Mouse (Mus musculus) intestine, embryonic 14.5 days (tissue): ENCODE results near the gene Snrpc. TPM values are rescaled to one million over a fixed set of nuclear protein-coding genes. Genes with fewer than 3 reads are reported as not detected.
"Not testable (repeated sequence)": the region's sequence is repeated elsewhere in the genome, so short reads cannot be mapped to it uniquely, and the experiment has no call there.

Experiments
- ATAC-seq: fragments of 200-750 bp; cut with Nextera tagmentation; replicated peaks from 2 replicates; pipeline ENCODE4 v1.8.0; 2017; ENCODE audit warnings: low read depth, moderate number of reproducible peaks, moderate TSS enrichment, moderate library complexity; ENCODE audit not compliant: low FRiP score, low TSS enrichment
- DNase-seq: peaks from one replicate; pipeline ENCODE4 v3.0.0-alpha.2; 2018; ENCODE audit warnings: low spot score
- H3K27ac ChIP-seq: fragments of 300-500 bp; sonication (generic); 2 replicates; pipeline ENCODE4 v1.5.1; 2014; ENCODE audit warnings: low read depth, mild to moderate bottlenecking, control low read depth
- H3K27me3 ChIP-seq: fragments of 300-500 bp; sonication (generic); replicated peaks from 2 replicates; pipeline ENCODE4 v1.6.1; 2014; ENCODE audit warnings: low read length, control low read depth; ENCODE audit not compliant: control insufficient read depth, insufficient read depth
- H3K36me3 ChIP-seq: fragments of 300-500 bp; sonication (generic); 2 replicates; pipeline ENCODE4 v1.6.1; 2014; ENCODE audit warnings: low read length, control low read depth; ENCODE audit not compliant: control insufficient read depth, insufficient read depth
- H3K4me1 ChIP-seq: fragments of 300-500 bp; sonication (generic); replicated peaks from 2 replicates; pipeline ENCODE4 v1.6.1; 2014; ENCODE audit warnings: low read length, control low read depth, mixed read lengths; ENCODE audit not compliant: control insufficient read depth, insufficient read depth
- H3K4me2 ChIP-seq: fragments of 300-500 bp; sonication (generic); 2 replicates; pipeline ENCODE4 v1.6.1; 2014; ENCODE audit warnings: low read length
- H3K4me3 ChIP-seq: fragments of 300-500 bp; sonication (generic); 2 replicates; pipeline ENCODE4 v1.5.1; 2014; ENCODE audit warnings: low read depth, low read length, control low read depth, mixed read lengths
- H3K9ac ChIP-seq: fragments of 300-500 bp; sonication (generic); 2 replicates; pipeline ENCODE4 v1.6.1; 2014; ENCODE audit warnings: mild to moderate bottlenecking, low read length
- H3K9me3 ChIP-seq: fragments of 300-500 bp; sonication (generic); 2 replicates; pipeline ENCODE4 v1.6.1; 2016; ENCODE audit warnings: low read length, control low read depth; ENCODE audit not compliant: control insufficient read depth
- WGBS: fragments of 180-500 bp; shearing (Covaris S2); extraction: QIAGEN DNeasy Blood & Tissue Kit; methylation state at CpG from one replicate; pipeline ENCODE4 v1.1.7; 2014; 5-methylcytosine and 5-hydroxymethylcytosine counted together
- polyA plus RNA-seq: library from polyadenylated mRNA; unstranded; fragments of >200 nt; fragmentation: Nextera tagmentation; extraction: Ambion mirVana; gene quantifications from 2 replicates; pipeline ENCODE4 v1.2.1, GENCODE M21; 2014

The Snrpc gene
- polyA plus RNA-seq = 302 and 314 TPM in 2 replicates

GRCm38 (mm10) chr17:27837850-27838249 is at the start of gene Snrpc:
Gene Snrpc (plus strand): TSS chr17:27838150.
- not testable (repeated sequence) for H3K4me2 ChIP-seq, DNase-seq, ATAC-seq, H3K4me1 ChIP-seq, H3K27me3 ChIP-seq, H3K9ac ChIP-seq, H3K36me3 ChIP-seq, H3K9me3 ChIP-seq
- 73% methylated on average over 3 of the region's 4 CpGs for WGBS
- Histone ChIP-seq H3K27ac (peak within 1 kb of the TSS; percentile 34; the same call in 1 of the 2 replicates), H3K4me3 (peak within 1 kb of the TSS; percentile 78; the same call in 1 of the 2 replicates)

DNA sequence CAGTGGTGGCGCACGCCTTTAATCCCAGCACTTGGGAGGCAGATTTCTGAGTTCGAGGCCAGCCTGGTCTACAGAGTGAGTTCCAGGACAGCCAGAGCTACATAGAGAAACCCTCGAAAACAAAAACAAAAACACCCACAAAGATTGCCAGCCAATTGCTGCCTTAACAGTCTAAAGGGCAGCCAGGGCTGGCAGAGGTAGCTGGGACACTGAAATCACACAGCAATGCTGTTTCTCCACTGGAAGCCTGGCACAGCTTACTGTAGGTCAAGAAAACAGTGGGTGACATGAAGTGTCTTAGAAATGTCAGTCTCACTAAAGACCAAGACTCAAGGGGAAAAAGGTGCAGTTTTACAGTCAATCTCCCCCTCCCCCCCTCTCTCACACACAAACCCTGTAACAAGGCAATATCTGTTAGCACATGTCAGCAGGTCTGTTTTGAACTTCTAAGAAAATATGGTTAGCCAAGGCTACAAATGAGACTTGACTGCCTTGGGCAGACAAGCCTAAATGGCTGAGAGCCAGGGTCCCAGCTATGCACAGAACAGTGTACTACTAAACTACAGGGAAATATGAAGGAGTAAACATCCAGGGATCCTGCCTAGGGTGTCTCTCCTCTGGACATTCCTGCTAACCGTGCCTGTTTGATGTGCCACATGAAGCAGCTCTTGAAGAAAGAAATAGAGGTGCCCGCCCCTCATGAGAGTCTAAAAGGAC is 49.3 kb upstream of the Snrpc start:
- no peak overlapping the region for H3K4me2 ChIP-seq
- peaks cover 30% of the 10 kb centered on the region for H3K36me3 ChIP-seq
- no peak for ATAC-seq
- H3K27ac ChIP-seq = no peak overlapping the region
- H3K9ac ChIP-seq = no peak overlapping the region
- no peak for DNase-seq
- no peaks in the 10 kb centered on the region for H3K27me3 ChIP-seq
- WGBS = 89% methylated on average over 6 of the region's 6 CpGs
- no peak overlapping the region for H3K4me3 ChIP-seq
- no peaks in the 10 kb centered on the region for H3K9me3 ChIP-seq
- H3K4me1 ChIP-seq = no peaks in the 10 kb centered on the region

DNA sequence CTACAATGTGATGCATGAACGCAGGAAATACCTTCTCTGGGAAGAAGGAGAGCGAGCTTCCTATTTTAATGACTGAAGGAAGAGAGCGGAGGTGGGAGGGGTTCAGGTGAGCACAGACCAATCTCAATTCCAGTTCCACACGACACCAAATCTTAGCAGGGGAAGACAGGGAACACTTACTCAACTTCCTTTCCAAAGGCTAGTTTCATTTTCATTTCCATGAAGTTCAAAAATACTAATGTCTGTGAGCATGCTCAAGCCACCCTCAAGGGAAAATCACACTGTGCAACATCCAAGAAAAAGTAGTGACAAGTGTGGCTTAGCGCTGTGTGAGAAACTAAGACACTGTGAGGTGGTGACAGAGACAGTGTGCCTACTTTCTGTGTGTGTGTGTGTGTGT is 47.9 kb upstream of the Snrpc start:
- no peak overlapping the region for H3K9ac ChIP-seq
- peaks cover 20% of the 10 kb centered on the region for H3K36me3 ChIP-seq
- no peak overlapping the region for H3K27ac ChIP-seq
- H3K4me2 ChIP-seq = no peak overlapping the region
- H3K9me3 ChIP-seq = no peaks in the 10 kb centered on the region
- DNase-seq (no peak), ATAC-seq (no peak)
- 92% methylated on average over 5 of the region's 5 CpGs for WGBS
- H3K4me3 ChIP-seq = no peak overlapping the region
- H3K27me3 ChIP-seq = no peaks in the 10 kb centered on the region
- H3K4me1 ChIP-seq = no peaks in the 10 kb centered on the region

- Histone ChIP-seq H3K9me3 (no peaks in the 10 kb centered on the region), H3K4me3 (no peak overlapping the region), H3K27ac (no peak overlapping the region), H3K9ac (no peak overlapping the region), H3K4me1 (no peaks in the 10 kb centered on the region), H3K4me2 (no peak overlapping the region), H3K36me3 (peaks cover 10% of the 10 kb centered on the region), H3K27me3 (no peaks in the 10 kb centered on the region)
- no peak for DNase-seq
- WGBS = 89% methylated on average over 2 of the region's 2 CpGs
- no peak for ATAC-seq
Measured at GRCm38 (mm10) chr17:27790976-27791375, 47.0 kb upstream of the Snrpc start.

DNA sequence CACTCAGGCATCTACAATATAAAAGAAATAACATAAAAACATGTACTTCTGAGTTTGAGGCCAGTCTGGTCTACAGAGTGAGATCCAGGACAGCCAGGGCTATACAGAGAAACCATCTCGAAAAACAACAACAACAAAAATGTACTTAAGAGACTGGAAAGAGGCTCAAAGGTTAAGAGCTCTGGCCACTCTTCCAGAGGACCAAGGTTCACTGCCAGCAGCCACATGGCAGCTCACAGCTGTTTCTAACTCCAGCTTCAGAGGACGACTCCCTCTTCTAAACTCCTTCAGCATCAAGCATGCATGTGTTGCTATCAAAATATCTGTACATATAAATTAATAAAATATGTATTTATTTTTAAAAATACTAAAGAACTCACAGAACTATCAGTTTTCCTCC is 46.4 kb upstream of the Snrpc start:
- Histone ChIP-seq H3K4me1 (peaks cover 5% of the 10 kb centered on the region), H3K9ac (no peak overlapping the region), H3K9me3 (no peaks in the 10 kb centered on the region), H3K36me3 (peaks cover 6% of the 10 kb centered on the region), H3K4me3 (no peak overlapping the region), H3K4me2 (no peak overlapping the region), H3K27me3 (no peaks in the 10 kb centered on the region), H3K27ac (no peak overlapping the region)
- ATAC-seq (no peak), DNase-seq (no peak)
- WGBS = 74% methylated on average over 2 of the region's 2 CpGs

- H3K27ac ChIP-seq = no peak overlapping the region
Measured at GRCm38 (mm10) chr17:27792516-27792915, 45.4 kb upstream of the Snrpc start.

GRCm38 (mm10) chr17:27793144-27793543 is 44.8 kb upstream of the Snrpc start:
- Histone ChIP-seq H3K4me1 (peaks cover 21% of the 10 kb centered on the region), H3K4me2 (no peak overlapping the region), H3K27me3 (no peaks in the 10 kb centered on the region), H3K36me3 (peaks cover 6% of the 10 kb centered on the region), H3K4me3 (no peak overlapping the region), H3K9me3 (no peaks in the 10 kb centered on the region), H3K9ac (no peak overlapping the region), H3K27ac (no peak overlapping the region)
- DNase-seq = no peak
- 87% methylated on average over 6 of the region's 6 CpGs for WGBS
- ATAC-seq = no peak

More at GRCm38 (mm10) chr17:27792516-27792915, 45.4 kb upstream of the Snrpc start:
- no peaks in the 10 kb centered on the region for H3K27me3 ChIP-seq
- WGBS = 82% methylated on average over 4 of the region's 4 CpGs
- ATAC-seq (no peak), DNase-seq (no peak)
- no peak overlapping the region for H3K4me3 ChIP-seq
- peaks cover 15% of the 10 kb centered on the region for H3K4me1 ChIP-seq
- peaks cover 6% of the 10 kb centered on the region for H3K36me3 ChIP-seq
- no peaks in the 10 kb centered on the region for H3K9me3 ChIP-seq
- H3K4me2 ChIP-seq = no peak overlapping the region
- no peak overlapping the region for H3K9ac ChIP-seq

DNA sequence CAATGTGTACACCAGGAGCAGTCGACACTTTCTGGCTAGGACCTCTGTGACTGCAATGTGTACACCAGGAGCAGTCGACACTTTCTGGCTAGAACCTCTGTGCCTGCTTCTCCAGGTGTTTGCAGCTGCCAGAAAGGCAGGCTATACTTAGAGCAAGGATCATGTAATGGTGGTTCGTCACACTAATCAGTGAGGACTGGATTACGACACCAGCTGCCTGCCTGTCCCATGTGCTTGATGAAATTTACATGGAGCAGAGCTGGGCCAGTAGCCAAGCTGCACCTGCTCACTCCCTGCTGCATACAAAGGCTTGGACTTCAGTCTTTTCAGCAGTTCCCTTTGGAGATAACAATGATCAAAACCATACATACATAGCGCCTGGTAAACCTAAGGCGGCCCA is 41.2 kb upstream of the Snrpc start:
- H3K9me3 ChIP-seq = no peaks in the 10 kb centered on the region
- no peaks in the 10 kb centered on the region for H3K27me3 ChIP-seq
- DNase-seq (peak; percentile 71), ATAC-seq (peak; percentile 64)
- H3K36me3 ChIP-seq = peaks cover 6% of the 10 kb centered on the region
- H3K4me2 ChIP-seq = peak overlapping the region; percentile 39
- peaks cover 38% of the 10 kb centered on the region for H3K4me1 ChIP-seq
- H3K9ac ChIP-seq = no peak overlapping the region
- H3K27ac ChIP-seq = peak overlapping the region; percentile 66
- H3K4me3 ChIP-seq = 0 out of 2 replicates have a peak overlapping the region, but pooled peaks have one; percentile 6
- WGBS = 42% methylated on average over 6 of the region's 6 CpGs
